Mouse (Mus musculus): ENCODE results near the gene Prss12. TPM values are rescaled to one million over a fixed set of nuclear protein-coding genes. Genes with fewer than 3 reads are reported as not detected.

Gene Prss12
- polyA plus RNA-seq, 1 experiment = not detected

DNA sequence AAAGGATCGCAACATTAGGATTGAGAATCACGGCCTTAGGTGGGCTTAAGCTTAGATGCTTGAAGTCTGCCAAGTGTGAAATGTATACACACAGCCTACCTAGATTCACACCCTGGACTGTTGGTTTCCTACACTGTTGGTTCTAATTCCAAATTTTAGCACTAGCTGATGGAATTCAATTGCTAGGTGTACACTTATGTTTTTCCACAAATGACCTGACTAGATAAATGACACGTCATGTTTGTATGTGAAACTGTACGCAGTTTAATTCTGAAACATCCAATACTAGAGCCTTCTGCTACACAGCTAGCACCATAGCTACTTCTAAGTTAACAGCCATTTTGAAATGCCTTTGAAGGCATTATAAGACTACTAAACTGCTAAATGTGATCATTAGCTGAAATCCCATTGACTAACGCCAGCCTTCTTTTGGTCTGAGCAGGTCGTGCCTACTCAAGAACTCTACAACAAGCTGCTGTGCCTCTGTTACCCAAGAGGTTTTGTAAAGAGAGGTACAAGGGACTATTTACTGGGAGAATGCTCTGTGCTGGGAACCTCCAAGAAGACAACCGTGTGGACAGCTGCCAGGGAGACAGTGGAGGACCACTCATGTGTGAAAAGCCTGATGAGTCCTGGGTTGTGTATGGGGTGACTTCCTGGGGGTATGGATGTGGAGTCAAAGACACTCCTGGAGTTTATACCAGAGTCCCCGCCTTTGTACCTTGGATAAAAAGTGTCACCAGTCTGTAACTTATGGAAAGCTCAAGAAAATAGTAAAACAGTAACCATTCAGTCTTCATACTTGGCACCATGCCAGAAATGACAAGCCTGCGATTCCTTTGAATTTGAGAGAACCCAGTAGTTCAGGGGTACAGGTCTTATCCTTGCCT is 59.3 kb downstream of the Prss12 start:
- Histone ChIP-seq H3K4me3 (ENCODE audit: insufficient read depth, low read length) (no peak overlapping the region), H3K27ac (ENCODE audit: insufficient read depth, low read depth, low read length) (no peak overlapping the region), H3K4me1 (ENCODE audit: control insufficient read depth, insufficient read depth, low read length) (peaks cover 8% of the 10 kb centered on the region)
- TF ChIP-seq POLR2A (IDR thresholded peaks at IDR 0.05; ENCODE audit: borderline replicate concordance, low read depth, low read length) (no peak), CTCF (IDR thresholded peaks at IDR 0.05; ENCODE audit: low read depth, low read length) (no peak)

- peak overlapping the region; percentile 100 for H3K4me3 ChIP-seq (ENCODE audit: insufficient read depth, low read length)
- peaks cover 8% of the 10 kb centered on the region for H3K4me1 ChIP-seq (ENCODE audit: control insufficient read depth, insufficient read depth, low read length)
- TF ChIP-seq POLR2A (IDR thresholded peaks at IDR 0.05; ENCODE audit: borderline replicate concordance, low read depth, low read length) = no peak
- no peak for TF ChIP-seq CTCF (IDR thresholded peaks at IDR 0.05; ENCODE audit: low read depth, low read length)
- H3K27ac ChIP-seq (ENCODE audit: insufficient read depth, low read depth, low read length) = peak overlapping the region; percentile 91
Measured at GRCm38 (mm10) chr3:123506699-123507662, 60.3 kb downstream of the Prss12 start.

- H3K4me3 ChIP-seq (ENCODE audit: insufficient read depth, low read length) = peak overlapping the region; percentile 100
- TF ChIP-seq POLR2A (IDR thresholded peaks at IDR 0.05; ENCODE audit: borderline replicate concordance, low read depth, low read length) (no peak), CTCF (IDR thresholded peaks at IDR 0.05; ENCODE audit: low read depth, low read length) (no peak)
- peaks cover 8% of the 10 kb centered on the region for H3K4me1 ChIP-seq (ENCODE audit: control insufficient read depth, insufficient read depth, low read length)
- H3K27ac ChIP-seq (ENCODE audit: insufficient read depth, low read depth, low read length) = peak overlapping the region; percentile 91
Measured at GRCm38 (mm10) chr3:123507663-123508055, 60.9 kb downstream of the Prss12 start.

DNA sequence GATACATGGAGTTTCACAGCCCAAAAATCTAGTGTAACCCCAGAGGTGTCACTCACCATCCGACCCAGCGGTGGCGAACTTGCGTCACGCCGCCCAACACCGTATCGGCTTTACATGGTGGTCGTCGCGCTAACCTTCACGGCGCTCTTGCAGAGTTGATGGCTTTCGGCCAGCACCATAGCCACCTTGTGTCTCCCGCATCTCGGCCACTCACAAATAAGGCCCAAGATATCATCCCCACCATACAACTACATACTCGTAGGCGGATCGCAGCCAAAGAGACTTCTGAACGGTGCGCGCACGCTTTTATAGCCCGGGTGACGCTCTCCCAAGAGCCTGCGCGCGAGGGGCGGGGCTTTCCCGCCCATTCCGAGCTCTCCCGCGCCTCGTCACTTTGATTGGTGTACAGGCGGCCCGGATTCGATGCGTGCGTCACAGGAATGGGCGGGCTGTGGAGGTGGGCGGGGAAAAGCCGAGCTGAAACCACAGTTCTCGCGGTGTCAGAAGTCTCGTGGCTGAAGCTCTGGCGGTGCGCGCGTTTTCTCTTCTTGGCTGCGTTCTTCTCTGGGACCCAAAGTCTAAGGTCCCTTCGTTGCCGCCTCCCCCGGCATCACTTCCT is 61.5 kb downstream of the Prss12 start:
- H3K4me1 ChIP-seq (ENCODE audit: control insufficient read depth, insufficient read depth, low read length) = peaks cover 8% of the 10 kb centered on the region
- peak overlapping the region; percentile 100 for H3K4me3 ChIP-seq (ENCODE audit: insufficient read depth, low read length)
- H3K27ac ChIP-seq (ENCODE audit: insufficient read depth, low read depth, low read length) = peak overlapping the region; percentile 99
- TF ChIP-seq POLR2A (IDR thresholded peaks at IDR 0.05; ENCODE audit: borderline replicate concordance, low read depth, low read length) = peak; percentile 98
- TF ChIP-seq CTCF (IDR thresholded peaks at IDR 0.05; ENCODE audit: low read depth, low read length) = no peak

DNA sequence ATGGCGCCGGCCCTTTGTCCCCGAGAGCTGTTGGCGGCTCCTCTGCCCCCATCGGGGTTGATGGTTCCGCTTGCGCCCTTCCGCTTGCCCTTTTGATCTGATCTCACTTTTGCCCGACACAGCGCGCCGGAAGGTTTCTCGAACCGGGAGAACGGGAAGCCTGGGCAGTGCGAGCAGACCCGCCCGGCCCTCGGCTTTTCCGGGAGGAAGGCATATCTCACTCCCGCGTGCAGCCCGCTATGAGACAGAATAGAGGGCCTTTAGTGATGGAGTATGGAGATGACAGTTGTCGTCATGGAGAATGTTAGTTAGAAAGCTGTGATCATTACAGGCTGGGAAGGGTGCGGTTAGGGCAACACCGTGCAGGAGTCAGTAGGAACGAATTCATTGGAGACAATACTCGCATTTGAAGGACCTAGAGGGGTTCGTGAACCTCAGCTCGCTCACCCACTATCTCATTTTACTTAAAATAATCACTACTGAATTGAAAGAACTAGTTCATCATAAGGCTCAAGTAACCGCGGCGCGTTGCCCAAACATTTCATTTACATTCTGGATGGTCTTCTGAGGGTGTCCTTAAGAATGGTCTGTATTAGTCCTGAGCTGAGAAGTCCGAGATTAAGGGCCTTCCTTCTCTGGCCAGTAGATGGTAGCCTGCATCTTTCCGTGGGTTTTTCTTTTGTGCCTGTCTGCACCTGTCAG is 62.1 kb downstream of the Prss12 start:
- H3K4me3 ChIP-seq (ENCODE audit: insufficient read depth, low read length) = peak overlapping the region; percentile 97
- TF ChIP-seq POLR2A (IDR thresholded peaks at IDR 0.05; ENCODE audit: borderline replicate concordance, low read depth, low read length) (no peak), CTCF (IDR thresholded peaks at IDR 0.05; ENCODE audit: low read depth, low read length) (no peak)

GRCm38 (mm10) chr3:123511818-123512217 is 65.1 kb downstream of the Prss12 start:
- no peak for TF ChIP-seq POLR2A (IDR thresholded peaks at IDR 0.05; ENCODE audit: borderline replicate concordance, low read depth, low read length)
- no peak for TF ChIP-seq CTCF (IDR thresholded peaks at IDR 0.05; ENCODE audit: low read depth, low read length)

More for the DNA sequence above, 62.1 kb downstream of the Prss12 start:
- peaks cover 8% of the 10 kb centered on the region for H3K4me1 ChIP-seq (ENCODE audit: control insufficient read depth, insufficient read depth, low read length)
- H3K27ac ChIP-seq (ENCODE audit: insufficient read depth, low read depth, low read length) = peak overlapping the region; percentile 99

GRCm38 (mm10) chr3:123514886-123515285 is 68.2 kb downstream of the Prss12 start:
- Histone ChIP-seq H3K4me3 (ENCODE audit: insufficient read depth, low read length) (no peak overlapping the region), H3K27ac (ENCODE audit: insufficient read depth, low read depth, low read length) (no peak overlapping the region), H3K4me1 (ENCODE audit: control insufficient read depth, insufficient read depth, low read length) (peaks cover 4% of the 10 kb centered on the region)
- TF ChIP-seq POLR2A (IDR thresholded peaks at IDR 0.05; ENCODE audit: borderline replicate concordance, low read depth, low read length) (no peak), CTCF (IDR thresholded peaks at IDR 0.05; ENCODE audit: low read depth, low read length) (no peak)

More at GRCm38 (mm10) chr3:123511818-123512217, 65.1 kb downstream of the Prss12 start:
- Histone ChIP-seq H3K4me3 (ENCODE audit: insufficient read depth, low read length) (no peak overlapping the region), H3K4me1 (ENCODE audit: control insufficient read depth, insufficient read depth, low read length) (peaks cover 8% of the 10 kb centered on the region), H3K27ac (ENCODE audit: insufficient read depth, low read depth, low read length) (no peak overlapping the region)

DNA sequence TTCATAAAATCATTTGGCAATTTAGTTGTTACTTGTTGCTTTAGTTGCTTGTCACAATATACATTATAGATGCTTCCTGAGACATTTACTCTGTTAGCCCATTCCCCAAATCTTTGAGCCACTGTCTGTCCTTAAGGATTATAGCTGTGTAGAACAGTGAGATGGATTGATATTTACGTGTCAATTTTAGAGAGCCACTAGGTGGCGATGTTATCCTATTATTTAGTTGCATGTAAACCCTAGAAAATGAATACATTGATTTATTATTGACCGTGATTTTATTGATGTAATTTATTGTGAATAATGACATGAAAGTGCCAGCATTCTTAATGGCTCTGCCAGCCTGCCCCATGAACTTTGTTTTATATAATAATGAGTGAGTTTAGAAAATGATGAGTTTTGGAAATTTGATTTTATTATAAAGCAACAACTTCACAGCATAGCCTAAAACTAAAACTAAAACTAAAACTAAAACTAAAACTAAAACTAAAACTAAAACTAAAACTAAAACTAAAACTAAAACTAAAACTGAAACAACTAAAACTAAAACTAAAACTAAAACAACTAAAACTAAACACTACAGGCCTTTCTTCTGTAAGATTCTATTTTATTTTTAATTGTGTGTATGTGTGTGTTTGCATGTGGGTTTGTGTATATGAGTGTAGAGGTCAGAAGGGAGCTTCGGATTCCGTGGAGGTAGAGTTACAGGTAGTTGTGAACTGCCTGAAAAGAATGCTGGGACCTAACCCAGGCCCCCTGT is 69.1 kb downstream of the Prss12 start:
- TF ChIP-seq CTCF (IDR thresholded peaks at IDR 0.05; ENCODE audit: low read depth, low read length) = no peak
- no peak for TF ChIP-seq POLR2A (IDR thresholded peaks at IDR 0.05; ENCODE audit: borderline replicate concordance, low read depth, low read length)
- no peak overlapping the region for H3K4me3 ChIP-seq (ENCODE audit: insufficient read depth, low read length)
- H3K27ac ChIP-seq (ENCODE audit: insufficient read depth, low read depth, low read length) = no peak overlapping the region
- H3K4me1 ChIP-seq (ENCODE audit: control insufficient read depth, insufficient read depth, low read length) = no peaks in the 10 kb centered on the region
